Mouse (Mus musculus) T-helper 2 cell (primary cell): Measurements from ENCODE around the gene Olfr859.
"Not testable (repeated sequence)": the region's sequence is repeated elsewhere in the genome, so short reads cannot be mapped to it uniquely, and the experiment has no call there.

Experiments
- in situ Hi-C: fragments of 300-600 bp; cut with MboI, MseI; formaldehyde crosslinking; loops from one replicate; pipeline ENCODE4 v1.15.1; 2025; ENCODE audit warnings: high pct_unique_total_duplicates

Olfr859 gene

DNA sequence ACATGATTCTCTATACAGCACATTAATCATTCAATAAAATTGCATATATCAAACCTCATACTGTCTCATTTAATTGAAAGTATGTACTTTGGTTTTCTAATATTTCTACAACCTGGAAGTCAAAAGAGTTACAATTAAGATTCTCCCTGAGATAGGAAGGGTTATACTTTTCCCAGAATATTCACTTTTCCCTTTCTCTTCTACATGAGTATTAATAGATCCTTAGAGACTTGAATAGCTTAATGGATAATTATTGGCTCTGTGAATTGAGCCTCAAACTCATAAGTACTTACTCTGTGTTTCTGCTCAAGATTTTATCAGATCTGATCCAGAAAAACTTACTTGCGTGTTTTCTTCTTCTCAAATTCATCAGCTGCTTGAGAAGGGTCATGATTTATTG is at the start of gene Olfr859:
Olfr859 (plus strand) TSS at position 301 of the 400 bp plus-strand sequence.
- in situ Hi-C loops, result not testable (repeated sequence)

DNA sequence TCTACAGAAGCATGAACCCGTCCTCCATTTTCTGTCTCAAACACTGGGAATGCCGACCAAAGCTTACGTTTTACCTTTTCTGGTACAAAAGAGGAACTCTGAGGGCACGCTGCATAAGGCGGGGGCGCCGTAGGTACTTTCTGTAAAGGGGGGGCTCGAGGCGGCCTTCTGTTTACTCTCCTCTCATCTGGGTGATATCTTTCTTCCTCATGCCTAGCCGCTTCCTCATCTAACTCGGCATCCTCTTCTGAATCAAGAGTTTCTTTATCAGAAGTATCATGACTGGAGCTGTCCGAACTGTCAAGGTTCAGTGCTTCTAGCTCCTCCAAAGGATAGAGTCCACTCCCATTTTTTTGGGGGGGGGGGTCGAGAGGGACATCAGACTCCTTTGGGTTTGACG is 35.6 kb upstream of the Olfr859 start:
- in situ Hi-C loops, result no loop called here

DNA sequence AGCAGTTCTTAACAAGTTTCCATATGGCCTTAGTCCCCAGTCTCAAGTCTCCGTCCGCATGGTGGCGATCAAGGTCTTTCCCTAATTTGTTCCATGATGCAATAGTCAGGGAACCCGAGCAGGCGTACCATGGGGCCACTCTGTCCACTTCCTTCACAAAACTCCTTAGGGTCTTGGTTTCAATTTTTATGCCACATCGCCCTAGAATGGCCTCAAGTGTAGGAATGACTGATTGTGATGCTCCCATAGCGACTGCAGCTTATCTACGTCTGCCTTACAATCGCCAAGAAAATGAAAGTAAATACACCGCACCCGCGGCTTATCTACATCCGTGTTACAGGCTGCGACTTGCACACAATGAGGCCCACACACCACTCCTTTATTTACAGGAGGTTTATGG is 35.0 kb upstream of the Olfr859 start:
- in situ Hi-C loops, result no loop called here

DNA sequence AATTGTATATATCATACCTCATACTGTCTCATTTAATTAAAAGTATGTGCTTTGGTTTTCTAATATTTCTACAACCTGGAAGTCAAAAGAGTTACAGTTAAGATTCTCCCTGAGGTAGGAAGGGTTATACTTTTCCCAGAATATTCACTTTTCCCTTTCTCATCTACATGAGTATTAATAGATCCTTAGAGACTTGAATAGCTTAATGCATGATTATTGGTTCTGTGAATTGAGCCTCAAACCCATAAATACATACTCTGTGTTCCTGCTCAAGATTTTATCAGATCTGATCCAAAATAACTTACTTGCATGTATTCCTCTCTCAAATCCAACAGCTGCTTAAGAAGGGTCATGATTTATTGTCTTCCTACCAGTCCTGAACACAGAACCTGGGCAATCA is 24.7 kb upstream of the Olfr859 start, which contains the start of gene Olfr58:
Olfr58 (plus strand) TSS at position 301 of the 400 bp plus-strand sequence.
- in situ Hi-C loops, result no loop called here

DNA sequence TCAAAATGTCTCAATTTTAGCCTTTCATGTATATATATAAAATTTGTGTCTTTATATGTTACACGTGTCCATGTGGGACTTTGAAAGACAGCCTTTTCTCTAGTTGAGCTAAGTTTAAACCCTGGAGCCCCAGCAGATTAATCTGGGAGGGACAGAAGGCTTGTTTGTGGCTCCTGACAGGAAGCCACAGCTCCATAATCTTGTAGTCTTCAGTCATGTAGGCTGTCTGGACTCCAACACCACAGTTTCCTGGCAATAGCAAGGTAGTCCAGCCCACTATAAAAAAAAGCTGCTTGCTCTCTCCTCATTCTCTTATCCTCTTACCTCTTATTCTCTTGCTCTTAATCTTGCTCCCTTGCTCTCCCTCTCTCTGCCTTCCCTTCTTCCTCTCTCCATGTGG is 1.7 kb upstream of the Olfr859 start:
- in situ Hi-C loops, result no loop called here

DNA sequence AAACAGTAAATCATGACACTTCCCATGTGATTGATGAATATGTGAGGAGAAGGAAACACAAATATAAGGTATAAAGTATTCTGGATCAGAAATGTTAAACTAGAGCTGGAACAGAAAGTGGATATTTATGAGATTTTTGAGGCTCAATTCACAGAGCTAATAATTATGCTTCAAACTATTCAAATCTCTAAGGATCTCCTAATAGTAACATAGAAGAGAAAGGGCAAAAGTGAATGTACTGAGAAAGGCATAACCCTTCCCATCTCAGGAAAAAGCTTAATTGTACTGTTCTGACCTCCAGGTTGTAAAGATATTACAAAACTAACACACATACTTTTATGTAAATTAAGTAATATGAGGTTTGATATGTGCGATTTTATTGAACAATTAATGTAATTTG is 44.9 kb downstream of the Olfr859 start, which contains the start of gene Olfr860:
Olfr860 (minus strand) TSS at position 101 of the 400 bp plus-strand sequence.
- in situ Hi-C loops, result no loop called here
